Mouse (Mus musculus): ENCODE data around the gene Polr2l.

DNA sequence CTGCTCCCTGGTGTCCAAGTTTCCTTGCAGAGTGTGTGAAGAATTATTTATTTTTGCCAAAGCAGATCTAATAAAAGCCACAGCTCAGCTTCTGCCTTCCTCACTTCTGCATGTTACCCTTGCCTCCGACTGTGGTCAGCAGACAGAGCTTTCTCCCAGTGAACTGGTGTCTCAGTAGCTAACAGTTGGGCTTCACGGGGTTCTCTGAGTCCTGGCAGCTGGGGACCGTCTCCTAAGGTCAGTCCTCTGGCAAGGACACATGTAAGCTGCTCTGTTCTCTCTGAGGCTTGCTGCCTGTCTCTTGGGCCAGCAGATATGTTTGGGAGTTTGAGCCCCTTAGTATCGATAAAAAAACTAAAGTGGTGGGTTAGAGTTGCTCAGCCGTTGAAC, 14.9 kb downstream of the Polr2l start:
- no peak for TF ChIP-seq POLR2A (IDR thresholded peaks at IDR 0.05; ENCODE audit: insufficient read depth, low read length)
- TF ChIP-seq EP300 (IDR thresholded peaks at IDR 0.05; ENCODE audit: insufficient read depth, low read depth, low read length): no peak
- TF ChIP-seq CTCF (IDR thresholded peaks at IDR 0.05; ENCODE audit: low read depth, low read length): no peak

Measured in ES-Bruce4 (cell line).